Mouse (Mus musculus) liver, adult 2 months (tissue): ENCODE measurements around the gene Gm11492.

Experiments
- CTCF ChIP-seq: fragments of 200-500 bp; IDR thresholded peaks from 2 replicates; pipeline ENCODE4 v1.5.1; 2011; ENCODE audit warnings: low read depth, low read length, control low read depth
- POLR2A ChIP-seq: fragments of 200-500 bp; IDR thresholded peaks from 2 replicates; pipeline ENCODE4 v1.6.1; 2011; ENCODE audit warnings: low read length, control low read depth; ENCODE audit not compliant: insufficient read depth; ENCODE audit errors: extremely low read depth

- no peak for TF ChIP-seq CTCF
- TF ChIP-seq POLR2A, result no peak
These were observed 41.7 kb upstream of the Gm11492 start for GRCm38 (mm10) chr11:87524780-87525179.
